Mouse (Mus musculus) layer of hippocampus, adult 18-20 months (tissue): ENCODE measurements at regions not wholly inside any gene's neighbourhood (a gene's known extent, or its start where the extent isn't known, plus 50 kb on each side); places are given as distances from the start of the nearest gene placed in this dataset.

Source experiments
- DNase-seq, 2 experiments: peaks; one replicate each; pipeline ENCODE4 v3.0.0; 2022; ENCODE audit warnings: low spot score in 2 of 2

DNA sequence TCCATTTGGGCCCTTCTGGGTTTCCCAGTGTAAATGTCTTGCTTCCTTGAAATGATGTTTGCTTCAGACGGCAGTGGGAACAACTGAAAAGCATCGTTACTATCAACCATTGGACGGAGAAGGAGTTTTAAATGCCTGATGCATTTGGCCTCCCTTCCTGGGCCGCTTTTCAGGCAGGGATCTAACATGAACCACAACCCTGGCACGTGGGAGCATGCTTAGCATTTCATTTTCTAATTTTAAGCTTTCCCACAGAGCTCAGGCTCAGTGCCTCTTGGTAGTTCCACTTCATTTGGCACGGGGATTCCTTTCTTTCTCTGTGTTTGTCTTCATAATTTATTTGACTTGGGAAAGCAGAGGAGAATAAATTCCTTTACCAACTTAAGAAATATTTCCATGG lies 406.6 kb upstream of the Nbea start:
- DNase-seq, result peak in 1 of 2 experiments; percentile 13

DNA sequence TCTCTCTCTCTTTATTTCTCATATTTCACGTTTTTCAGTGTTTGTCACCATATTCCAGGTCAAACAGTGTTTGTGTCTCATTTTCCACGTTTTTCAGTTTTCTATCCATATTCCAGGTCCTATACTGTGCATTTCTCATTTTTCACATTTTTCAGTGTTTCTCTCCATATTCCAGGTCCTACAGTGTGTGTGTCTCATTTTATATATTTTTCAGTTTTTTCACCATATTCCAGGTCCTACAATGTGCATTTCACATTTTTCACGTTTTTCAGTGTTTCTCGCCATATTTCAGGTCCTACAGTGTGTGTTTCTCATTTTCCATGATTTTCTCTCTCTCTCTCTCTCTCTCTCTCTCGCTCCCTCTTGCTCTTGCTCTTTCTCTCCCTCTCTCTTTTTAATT lies 391.9 kb upstream of the Nbea start:
- no peak for DNase-seq

DNA sequence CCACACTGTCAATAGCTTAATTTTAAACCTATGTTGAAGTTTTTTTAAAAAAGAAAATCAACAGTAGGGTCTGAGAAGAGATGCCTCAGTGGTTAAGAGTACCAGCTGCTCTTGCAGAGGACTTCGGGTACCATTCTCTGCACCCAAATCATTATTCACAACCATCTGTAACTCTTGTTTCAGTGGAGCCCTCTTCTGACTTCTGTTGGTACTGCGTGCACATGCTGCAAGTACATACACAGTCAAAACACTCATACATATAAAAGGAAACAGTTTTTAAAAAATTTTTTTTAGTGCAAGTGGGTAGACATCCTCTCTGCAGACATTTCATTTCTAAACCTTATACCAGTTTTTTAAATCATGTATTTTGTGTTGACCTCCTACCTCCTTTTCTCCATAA lies 352.7 kb upstream of the Nbea start:
- DNase-seq, result no peak

DNA sequence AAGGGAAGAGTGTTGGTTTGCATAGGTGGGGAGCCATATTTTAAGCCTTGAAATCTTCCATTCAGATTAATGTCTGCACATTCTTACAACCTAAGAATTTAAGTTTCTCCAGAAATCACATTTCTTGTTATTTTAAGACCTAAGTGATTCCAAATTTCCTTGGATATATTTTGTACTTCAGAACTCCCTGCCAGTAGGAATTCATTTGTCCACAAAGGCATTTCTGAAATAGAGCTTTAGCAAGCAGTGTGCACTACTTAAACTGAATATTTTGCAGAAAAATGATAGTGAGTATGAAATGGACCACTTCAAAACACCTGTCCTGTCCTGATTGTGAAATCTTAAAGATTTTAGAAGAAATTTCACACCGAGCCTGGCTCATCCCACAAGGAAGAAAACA lies 320.9 kb upstream of the Nbea start:
- no peak for DNase-seq

DNA sequence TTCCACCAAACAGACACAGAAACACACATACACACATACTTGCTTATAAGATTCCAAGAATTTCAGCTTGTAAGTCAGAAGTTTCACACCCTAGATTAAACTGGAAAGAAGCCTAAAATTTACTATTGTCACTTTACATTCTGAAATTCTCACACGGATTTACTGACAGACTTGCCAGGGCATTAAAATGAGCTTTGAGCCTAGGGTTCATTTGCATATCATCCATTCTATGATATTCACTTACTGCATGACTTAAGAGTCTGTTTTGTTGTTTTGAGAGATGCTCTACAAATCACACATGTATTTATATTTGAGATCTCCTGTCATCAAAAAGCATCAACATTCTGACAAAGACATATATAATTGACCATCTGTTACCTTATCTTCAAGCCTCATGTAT lies 315.8 kb upstream of the Nbea start:
- DNase-seq, result no peak

DNA sequence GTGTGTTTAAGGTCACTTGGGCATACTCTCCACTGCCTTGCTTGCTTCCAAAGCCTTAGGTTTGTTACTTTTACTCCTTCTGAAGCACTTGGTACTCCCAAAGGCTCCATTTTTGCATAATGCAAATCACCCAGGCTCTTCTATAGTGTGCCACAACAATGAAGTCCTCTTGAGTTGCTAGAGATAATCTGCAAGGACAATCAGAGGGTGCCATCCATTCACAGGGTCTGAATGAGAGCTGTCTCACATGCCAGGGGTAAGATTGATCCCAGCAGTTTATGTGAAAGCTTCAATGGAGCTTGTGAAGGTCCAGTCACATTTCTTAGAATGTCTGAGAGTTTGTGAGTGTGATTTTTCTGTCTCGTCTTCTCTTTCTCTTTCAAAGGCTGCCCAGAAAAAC lies 310.4 kb upstream of the Nbea start:
- DNase-seq, result no peak

DNA sequence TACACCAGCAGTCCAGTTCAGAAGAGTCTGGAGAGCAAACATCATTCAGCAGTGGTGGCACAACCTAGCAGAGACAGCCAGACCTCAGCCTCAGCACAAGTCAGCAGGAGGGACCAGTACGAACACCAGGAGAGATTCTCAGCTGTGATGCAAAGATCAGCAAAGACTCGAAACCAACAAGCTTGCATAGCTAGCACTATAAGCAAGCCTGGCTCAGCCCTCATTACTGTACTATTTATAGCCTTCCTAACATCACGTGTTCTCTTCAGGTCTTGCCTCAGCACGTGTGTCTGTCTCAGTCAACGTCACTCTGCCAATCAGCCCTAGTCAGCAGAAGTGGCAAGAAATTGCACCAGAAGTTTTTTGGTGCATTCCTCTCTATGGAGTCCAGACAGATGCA lies 305.7 kb upstream of the Nbea start:
- no peak for DNase-seq

DNA sequence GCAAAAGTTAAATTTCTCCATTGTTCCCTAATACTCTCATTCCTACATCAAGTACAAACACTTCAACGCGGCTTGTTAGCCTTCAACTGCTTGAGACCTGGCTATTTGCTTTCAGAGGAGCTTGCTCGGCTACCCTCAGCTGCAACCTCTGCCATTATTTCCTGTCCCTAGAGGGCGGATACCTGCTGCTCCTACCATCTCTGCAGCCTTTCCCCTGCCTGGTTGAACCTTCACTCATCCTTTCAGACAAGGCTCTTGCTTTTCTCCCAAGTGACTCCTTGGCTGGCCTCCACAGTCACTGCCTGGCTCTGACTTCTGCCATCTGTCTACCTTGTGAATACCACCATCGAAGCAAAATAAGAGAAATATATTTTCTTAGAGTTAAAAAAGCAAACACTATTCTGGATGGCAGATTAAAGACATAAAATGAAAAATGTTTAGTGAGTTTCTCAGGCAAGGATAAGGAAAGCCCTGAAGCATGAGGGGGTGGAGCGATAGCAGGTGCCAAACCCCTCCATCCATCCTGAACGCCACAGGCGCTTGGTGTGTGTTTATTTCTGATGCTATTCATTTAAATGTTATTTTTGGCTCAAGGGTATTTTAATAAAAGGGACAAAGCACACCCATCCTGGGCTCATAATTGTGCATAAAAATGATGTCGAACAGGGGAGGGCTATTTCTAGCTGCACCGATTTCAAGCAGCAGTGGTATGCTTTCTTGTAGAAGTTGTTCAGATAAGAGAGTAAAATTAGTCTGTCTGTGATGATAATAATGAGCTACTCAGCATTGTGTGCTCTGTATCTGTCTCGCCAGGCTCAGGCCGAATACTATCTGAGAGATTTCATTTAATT lies 302.3 kb upstream of the Nbea start:
- peak; percentile 9 to 30 for DNase-seq

DNA sequence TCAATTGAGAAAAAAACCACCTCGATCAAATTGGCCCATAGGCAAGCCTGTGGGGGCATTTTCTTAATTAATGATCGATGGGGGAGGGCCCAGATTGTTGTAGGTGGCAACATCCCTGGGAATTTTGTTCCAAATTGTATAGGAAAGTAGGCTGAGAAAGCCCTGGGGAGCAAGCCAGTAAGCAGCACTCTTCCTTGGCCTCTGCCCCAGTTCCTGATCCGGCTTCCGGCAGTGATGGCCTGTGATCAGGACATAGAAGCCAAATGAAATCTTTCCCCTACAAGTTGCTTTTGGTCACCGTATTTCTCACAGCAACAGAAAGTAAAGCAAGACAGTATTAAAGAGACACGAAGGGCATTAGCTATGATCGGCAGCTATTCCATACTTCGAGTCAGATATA lies 300.6 kb upstream of the Nbea start:
- DNase-seq, result no peak

DNA sequence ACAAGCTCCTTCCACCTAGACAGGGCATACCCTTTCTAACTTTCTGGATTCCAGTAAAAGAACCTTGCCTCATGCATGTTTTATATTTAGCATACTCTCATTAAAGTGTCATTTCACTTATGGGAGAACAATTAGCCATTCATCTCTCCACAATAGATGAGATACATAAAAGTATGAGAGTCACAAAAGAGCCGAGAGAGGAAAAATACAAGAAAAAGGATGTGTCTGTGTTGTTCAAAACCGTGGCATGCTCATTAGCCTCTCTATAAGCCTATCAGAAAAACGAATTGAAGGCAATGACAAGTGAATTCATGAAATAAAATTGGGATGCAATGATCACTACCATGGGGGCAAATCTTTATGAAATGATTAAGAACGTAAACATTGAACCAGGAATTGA lies 299.9 kb upstream of the Nbea start:
- DNase-seq, result no peak

DNA sequence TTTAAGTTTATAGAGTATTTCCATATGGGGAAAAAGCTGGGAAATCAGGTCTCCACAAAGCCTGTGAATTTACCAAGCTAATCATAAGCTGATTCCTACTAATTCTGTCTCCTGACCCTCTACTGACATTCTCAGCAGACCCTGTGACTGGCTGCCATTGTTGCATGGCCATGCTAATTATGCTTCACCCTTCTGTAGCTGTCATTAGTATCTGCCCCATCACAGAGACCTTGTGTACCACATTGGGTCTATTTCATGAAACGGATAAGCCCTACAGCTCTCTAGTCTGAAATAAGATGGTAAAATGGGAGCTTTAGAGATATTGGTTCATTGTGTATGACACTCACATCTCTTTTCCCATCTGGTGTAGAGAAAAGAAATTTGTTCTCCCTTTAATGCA lies 296.0 kb upstream of the Nbea start:
- no peak for DNase-seq

DNA sequence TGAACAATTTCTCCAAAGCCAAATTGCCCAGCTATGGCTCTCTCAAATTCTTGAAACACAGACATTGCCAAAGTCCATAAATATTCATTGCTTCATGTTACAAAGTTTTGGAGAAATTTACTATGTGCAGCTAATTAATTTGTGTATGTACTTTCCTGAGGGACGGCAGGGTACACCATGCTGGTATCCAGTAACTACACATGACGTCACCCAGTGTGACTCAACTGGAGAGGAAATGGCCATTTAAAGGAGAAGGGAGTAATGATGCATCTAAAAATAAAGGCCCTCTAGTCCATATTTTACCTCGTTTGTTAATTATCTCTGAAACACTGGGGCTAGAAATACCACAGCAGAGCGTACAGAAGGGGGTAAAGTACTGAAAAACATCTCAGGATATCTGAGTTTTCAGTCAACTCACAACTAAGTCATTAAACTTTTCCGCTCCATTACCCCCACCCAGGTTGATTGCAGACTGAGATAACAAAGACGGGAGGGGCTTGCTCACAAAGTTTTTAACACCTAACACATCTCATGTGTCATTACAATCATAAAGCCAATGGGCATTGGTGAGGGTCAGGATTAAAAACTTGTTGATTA lies 295.1 kb upstream of the Nbea start:
- no peak for DNase-seq

DNA sequence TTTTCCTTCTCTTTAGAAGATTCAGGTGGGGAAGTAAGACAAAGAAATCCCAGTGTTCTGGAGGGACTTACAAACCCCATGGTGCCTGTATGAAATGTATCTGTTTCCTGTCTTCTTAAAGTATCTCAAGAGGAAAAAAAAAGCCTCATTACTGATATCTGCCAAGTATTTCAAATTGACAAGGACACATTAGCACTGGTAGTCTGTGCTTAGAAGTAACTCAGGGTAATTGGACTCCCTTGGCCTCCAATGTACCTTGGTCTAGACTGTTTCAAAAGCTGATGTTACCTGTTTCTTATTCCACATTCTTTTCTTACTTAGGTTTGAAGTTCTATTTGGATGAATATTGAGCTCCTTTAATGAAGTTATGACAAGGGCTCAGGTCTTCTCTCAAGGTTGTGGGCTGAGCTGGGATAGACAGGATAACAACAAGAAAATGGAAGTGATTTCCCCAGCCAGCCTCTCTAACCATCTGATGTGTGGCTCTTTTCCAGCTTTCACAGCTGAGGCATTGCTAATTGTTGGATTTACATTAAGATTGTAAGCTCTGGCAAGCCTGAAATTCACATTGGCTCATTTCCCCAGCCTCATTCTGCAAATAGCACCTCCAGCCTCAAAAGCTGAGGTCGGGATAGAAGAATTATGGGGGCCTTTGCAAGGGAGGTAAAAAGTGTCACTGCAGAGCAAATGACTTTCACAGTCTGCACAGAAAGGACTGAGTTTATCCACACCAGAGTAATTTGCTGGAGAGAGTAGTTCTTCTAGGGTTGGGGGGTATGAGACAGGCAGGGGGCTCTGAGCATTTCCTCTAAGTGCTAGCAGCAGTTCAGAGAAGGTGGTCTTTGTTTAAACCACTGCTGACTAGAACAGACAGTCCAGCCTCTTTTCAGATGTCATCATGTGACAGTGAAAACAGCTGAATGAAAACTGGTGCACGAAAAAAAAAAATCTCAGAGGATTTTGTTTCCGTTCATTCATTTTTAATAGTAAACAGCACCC lies 292.3 kb upstream of the Nbea start:
- peak; percentile 46 to 73 for DNase-seq

DNA sequence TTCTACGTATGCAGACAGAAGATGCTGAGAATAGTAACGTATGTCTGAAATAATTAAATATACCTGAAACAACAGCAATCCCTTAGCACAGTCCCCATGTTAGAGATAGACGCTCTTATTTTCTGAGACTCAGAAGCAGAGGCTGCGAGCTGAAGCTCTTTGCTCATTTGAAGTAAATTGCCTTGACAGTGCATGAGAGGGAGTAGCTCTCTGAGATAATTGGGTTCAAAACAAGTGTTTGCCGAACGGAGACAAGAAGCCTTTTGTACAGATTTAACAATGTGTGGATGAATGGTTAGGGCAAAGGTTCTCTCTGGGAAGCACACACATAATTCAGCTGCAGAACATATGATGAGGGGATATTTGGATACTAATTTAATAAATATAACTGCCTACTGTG lies 289.1 kb upstream of the Nbea start:
- no peak for DNase-seq

DNA sequence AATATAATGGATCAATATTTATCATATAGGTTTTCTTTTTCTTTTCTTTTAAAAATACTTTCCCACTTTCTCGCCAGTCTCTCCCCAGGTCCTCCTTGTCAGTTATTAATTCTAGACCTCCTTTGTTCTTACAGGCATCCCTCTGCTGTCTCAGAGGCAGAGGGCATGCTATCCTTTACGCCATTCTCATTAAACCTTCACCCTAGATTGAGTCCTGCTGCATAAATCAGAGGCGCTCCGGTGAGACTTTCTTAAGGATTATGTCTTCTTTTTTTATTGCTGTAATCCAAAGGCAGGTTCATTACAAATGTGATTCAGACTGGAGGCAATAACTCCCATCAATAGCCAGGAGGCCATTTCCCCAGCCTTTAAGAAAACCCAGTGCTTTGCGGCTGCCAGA lies 288.3 kb upstream of the Nbea start:
- DNase-seq, result no peak

DNA sequence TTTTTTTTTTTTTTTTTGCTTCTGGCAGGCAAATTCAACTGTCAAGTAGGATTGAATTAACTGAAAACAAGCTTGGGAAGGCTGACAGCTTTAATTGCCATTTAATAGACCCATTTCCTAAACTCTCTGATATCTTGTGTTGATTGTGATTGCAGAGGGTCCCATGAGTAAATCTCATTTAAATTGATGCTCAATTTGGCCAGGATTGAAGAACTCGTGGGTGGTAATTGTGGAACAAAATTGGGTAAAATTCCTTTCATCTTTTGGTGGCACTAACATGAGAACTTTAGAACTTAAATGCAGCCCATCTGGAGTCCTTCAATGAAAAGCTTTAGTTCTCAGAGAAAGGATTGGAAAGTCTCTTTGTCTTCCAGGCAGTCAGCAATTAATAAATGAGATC lies 287.7 kb upstream of the Nbea start:
- DNase-seq, result no peak

DNA sequence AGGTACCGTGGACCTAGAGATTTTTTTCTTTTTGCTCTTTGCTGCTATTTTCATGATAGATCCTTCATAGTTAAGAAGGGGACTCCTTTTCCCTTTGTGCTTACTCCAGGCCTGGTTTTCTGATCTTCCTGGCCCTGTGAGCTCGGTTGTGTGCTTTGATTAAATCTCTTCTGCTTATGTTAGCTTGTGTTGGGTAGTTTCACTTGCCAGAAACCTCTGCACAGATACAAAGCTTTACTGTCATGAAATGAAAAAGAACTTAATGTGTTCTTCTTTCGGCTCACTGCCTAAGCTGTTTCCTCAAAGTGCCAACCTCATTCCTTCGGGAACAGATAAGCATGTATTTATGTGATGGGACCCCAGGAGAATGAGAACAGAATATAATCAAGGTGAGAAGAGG lies 274.1 kb upstream of the Nbea start:
- no peak for DNase-seq

DNA sequence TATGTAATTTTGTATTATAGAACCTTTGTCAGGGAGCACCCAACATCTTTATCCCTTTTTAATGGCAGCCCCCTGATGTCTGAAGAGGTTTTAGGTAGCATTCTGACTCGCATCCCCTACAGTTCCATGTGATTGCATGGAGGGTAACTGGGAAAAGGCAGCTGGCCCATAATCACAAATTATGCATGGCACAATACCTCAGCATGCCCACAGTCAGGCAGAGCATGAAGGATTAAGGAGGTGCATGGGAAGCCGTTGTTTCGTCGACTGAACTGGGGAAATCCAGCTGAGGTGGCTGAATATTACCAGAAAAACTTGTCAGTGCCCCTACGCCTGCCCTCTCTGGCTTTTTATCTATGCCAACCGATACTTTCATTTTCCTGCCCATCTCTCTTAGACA lies 272.8 kb upstream of the Nbea start:
- no peak for DNase-seq

DNA sequence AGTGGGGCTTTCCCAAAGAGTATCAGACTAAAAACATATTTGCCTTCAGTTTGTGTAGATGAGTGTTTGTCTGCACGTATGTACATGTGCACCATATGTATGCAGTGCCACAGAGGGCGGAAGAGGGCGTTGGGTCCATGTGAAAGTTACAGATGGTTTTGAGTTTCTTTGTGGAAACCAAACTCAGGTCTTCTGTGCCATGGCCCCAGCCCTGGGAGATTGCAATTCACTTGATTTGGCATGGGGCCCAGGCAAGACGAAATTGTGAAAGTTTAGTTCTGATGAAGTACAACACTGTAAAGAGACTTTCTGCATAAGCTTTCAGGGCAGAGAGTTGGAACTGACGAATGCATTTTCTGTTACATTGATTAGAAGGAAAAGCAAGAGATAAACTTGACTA lies 255.4 kb upstream of the Nbea start:
- no peak for DNase-seq

DNA sequence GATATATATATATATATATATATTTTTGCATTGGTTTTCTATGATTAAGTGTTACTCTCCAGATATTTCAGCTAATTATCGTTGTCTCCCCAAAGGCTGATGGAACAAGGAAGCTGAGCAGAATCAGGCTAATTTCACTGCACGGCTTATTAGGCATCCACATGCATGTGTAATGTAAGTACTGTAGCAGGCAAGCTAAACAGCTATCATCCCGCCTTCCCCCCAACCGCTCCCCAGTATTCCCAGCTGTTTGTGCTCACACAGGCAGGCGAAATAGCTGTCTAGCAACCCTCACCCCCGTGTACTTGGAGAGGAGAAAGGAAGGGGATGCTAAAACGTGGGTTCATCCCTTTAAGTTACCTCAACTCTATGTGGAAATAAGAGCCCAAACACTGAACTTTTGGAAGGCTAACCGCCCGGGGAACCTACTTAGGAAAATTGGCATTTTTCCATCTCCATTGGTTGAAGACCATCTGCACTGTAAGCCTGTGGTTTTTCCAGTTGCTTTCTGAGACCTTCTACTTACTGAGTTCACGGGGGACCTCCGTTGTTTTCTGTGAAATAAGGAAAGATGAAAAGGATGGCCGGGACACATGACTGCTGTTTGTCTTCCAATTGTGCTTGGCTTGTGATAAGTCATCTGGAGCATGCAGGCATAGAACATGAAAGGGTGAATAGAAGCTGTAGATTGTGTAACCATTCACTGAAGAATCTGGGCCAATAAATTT lies 254.7 kb upstream of the Nbea start:
- peak in 1 of 2 experiments; percentile 30 for DNase-seq

DNA sequence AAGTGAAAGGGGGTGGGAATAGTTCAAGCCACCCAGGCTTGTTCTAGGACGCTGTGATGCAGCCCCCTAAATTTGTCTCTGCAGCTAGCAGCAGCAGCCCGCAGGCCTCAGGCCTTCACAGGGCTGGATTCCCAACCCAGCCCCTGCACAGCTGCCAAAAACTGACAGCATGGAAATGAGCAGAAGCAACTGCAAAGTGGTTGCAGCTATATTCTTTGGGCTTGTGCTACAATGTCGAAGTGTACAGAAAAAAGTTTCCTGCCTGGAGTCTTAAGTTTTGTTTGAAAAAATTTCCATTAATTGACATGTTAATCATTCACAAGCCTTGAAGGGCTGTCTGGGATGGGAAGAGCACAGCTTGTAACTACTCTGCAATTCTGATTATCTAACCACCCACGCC lies 253.6 kb upstream of the Nbea start:
- DNase-seq, result peak in 1 of 2 experiments; percentile 47
